Mouse (Mus musculus) intestine, postnatal 0 days (tissue): ENCODE measurements around the gene Rasgef1a. TPM values are rescaled to one million over a fixed set of nuclear protein-coding genes. Genes with fewer than 3 reads are reported as not detected.

Source experiments
- ATAC-seq: fragments of 200-750 bp; cut with Nextera tagmentation; 2 replicates; pipeline ENCODE4 v1.8.0; 2017; ENCODE audit warnings: mild to moderate bottlenecking, moderate TSS enrichment, moderate library complexity
- H3K27ac ChIP-seq: fragments of 300-500 bp; sonication (generic); 2 replicates; pipeline ENCODE4 v1.5.1; 2014; ENCODE audit warnings: mild to moderate bottlenecking, low read depth, low read length, moderate library complexity
- H3K27me3 ChIP-seq: fragments of 300-500 bp; sonication (generic); replicated peaks from 2 replicates; pipeline ENCODE4 v1.6.1; 2014; ENCODE audit warnings: low read length, mixed read lengths; ENCODE audit not compliant: control insufficient read depth, insufficient read depth
- H3K36me3 ChIP-seq: fragments of 300-500 bp; sonication (generic); 2 replicates; pipeline ENCODE4 v1.6.1; 2014; ENCODE audit warnings: mild to moderate bottlenecking, moderate library complexity; ENCODE audit not compliant: control insufficient read depth, insufficient read depth
- H3K4me1 ChIP-seq: fragments of 300-500 bp; sonication (generic); replicated peaks from 2 replicates; pipeline ENCODE4 v1.6.1; 2014; ENCODE audit warnings: antibody characterized with exemption, low read length, mixed read lengths; ENCODE audit not compliant: control insufficient read depth, insufficient read depth
- H3K4me2 ChIP-seq: fragments of 300-500 bp; sonication (generic); replicated peaks from 2 replicates; pipeline ENCODE4 v1.6.1; 2014; ENCODE audit warnings: low read depth, mild to moderate bottlenecking, moderate library complexity
- H3K4me3 ChIP-seq: fragments of 300-500 bp; sonication (generic); 2 replicates; pipeline ENCODE4 v1.5.1; 2014; ENCODE audit warnings: low read depth, low read length
- H3K9ac ChIP-seq: fragments of 300-500 bp; sonication (generic); 2 replicates; pipeline ENCODE4 v1.6.1; 2014; ENCODE audit warnings: mild to moderate bottlenecking, low read depth, low read length
- H3K9me3 ChIP-seq: fragments of 300-500 bp; sonication (generic); 2 replicates; pipeline ENCODE4 v1.6.1; 2016; ENCODE audit warnings: mixed run types; ENCODE audit not compliant: control insufficient read depth
- CTCF ChIP-seq: sonication (generic); IDR thresholded peaks from 2 replicates; pipeline ENCODE4 v1.5.1; 2016; ENCODE audit warnings: low read depth, mild to moderate bottlenecking, control low read depth, antibody characterized with exemption, moderate library complexity
- WGBS: fragments of 180-500 bp; shearing (Covaris S2); extraction: QIAGEN DNeasy Blood & Tissue Kit; methylation state at CpG from one replicate; pipeline ENCODE4 v1.1.7; 2014; 5-methylcytosine and 5-hydroxymethylcytosine counted together
- polyA plus RNA-seq: library from polyadenylated mRNA; unstranded; fragments of >200 nt; fragmentation: Nextera tagmentation; extraction: Ambion mirVana; gene quantifications from 2 replicates; pipeline ENCODE4 v1.2.1, GENCODE M21; 2015

Gene Rasgef1a
- polyA plus RNA-seq, 1 experiment from 2014 or later: 0.25 TPM

- ATAC-seq: no peak
- Histone ChIP-seq H3K9me3 (no peaks in the 10 kb centered on the region), H3K4me1 (no peaks in the 10 kb centered on the region), H3K27ac (no peak overlapping the region), H3K27me3 (no peaks in the 10 kb centered on the region), H3K36me3 (no peaks in the 10 kb centered on the region), H3K4me2 (no peak overlapping the region), H3K4me3 (no peak overlapping the region), H3K9ac (no peak overlapping the region)
- TF ChIP-seq CTCF: no peak
- 83% methylated on average over 3 of the region's 3 CpGs for WGBS
Measured at GRCm38 (mm10) chr6:118071416-118071815, 60.2 kb downstream of the Rasgef1a start.

GRCm38 (mm10) chr6:118072176-118072575 lies 60.9 kb downstream of the Rasgef1a start:
- Histone ChIP-seq H3K4me3 (no peak overlapping the region), H3K4me2 (no peak overlapping the region), H3K9me3 (no peaks in the 10 kb centered on the region), H3K27me3 (no peaks in the 10 kb centered on the region), H3K9ac (no peak overlapping the region), H3K36me3 (no peaks in the 10 kb centered on the region), H3K27ac (no peak overlapping the region), H3K4me1 (no peaks in the 10 kb centered on the region)
- no peak for ATAC-seq
- whole genome bisulfite sequencing: 74% methylated on average over 1 of the region's 1 CpGs
- TF ChIP-seq CTCF: no peak

GRCm38 (mm10) chr6:118074151-118074550 lies 62.9 kb downstream of the Rasgef1a start:
- Histone ChIP-seq H3K4me2 (no peak overlapping the region), H3K9ac (no peak overlapping the region), H3K27me3 (no peaks in the 10 kb centered on the region), H3K9me3 (no peaks in the 10 kb centered on the region), H3K36me3 (no peaks in the 10 kb centered on the region), H3K27ac (no peak overlapping the region), H3K4me1 (no peaks in the 10 kb centered on the region), H3K4me3 (no peak overlapping the region)
- WGBS: 58% methylated on average over 3 of the region's 3 CpGs
- no peak for TF ChIP-seq CTCF
- ATAC-seq: no peak

GRCm38 (mm10) chr6:118076256-118076655 lies 65.0 kb downstream of the Rasgef1a start:
- WGBS: 81% methylated on average over 3 of the region's 3 CpGs
- no peak for TF ChIP-seq CTCF
- no peaks in the 10 kb centered on the region for H3K36me3 ChIP-seq
- H3K9ac ChIP-seq: no peak overlapping the region
- no peaks in the 10 kb centered on the region for H3K4me1 ChIP-seq
- H3K9me3 ChIP-seq: no peaks in the 10 kb centered on the region
- no peak overlapping the region for H3K27ac ChIP-seq
- no peaks in the 10 kb centered on the region for H3K27me3 ChIP-seq
- ATAC-seq: no peak
- H3K4me3 ChIP-seq: no peak overlapping the region
- no peak overlapping the region for H3K4me2 ChIP-seq

GRCm38 (mm10) chr6:118076748-118077147 lies 65.5 kb downstream of the Rasgef1a start:
- ATAC-seq: no peak
- 86% methylated on average over 8 of the region's 8 CpGs for WGBS
- Histone ChIP-seq H3K9ac (no peak overlapping the region), H3K27me3 (no peaks in the 10 kb centered on the region), H3K4me1 (no peaks in the 10 kb centered on the region), H3K36me3 (no peaks in the 10 kb centered on the region), H3K4me3 (no peak overlapping the region), H3K4me2 (no peak overlapping the region), H3K27ac (no peak overlapping the region), H3K9me3 (no peaks in the 10 kb centered on the region)
- no peak for TF ChIP-seq CTCF

GRCm38 (mm10) chr6:118077421-118077820 lies 66.2 kb downstream of the Rasgef1a start:
- no peak overlapping the region for H3K9ac ChIP-seq
- H3K36me3 ChIP-seq: no peaks in the 10 kb centered on the region
- 74% methylated on average over 7 of the region's 7 CpGs for WGBS
- H3K27me3 ChIP-seq: no peaks in the 10 kb centered on the region
- no peak overlapping the region for H3K4me2 ChIP-seq
- H3K4me1 ChIP-seq: no peaks in the 10 kb centered on the region
- no peak for ATAC-seq
- H3K27ac ChIP-seq: no peak overlapping the region
- no peaks in the 10 kb centered on the region for H3K9me3 ChIP-seq
- H3K4me3 ChIP-seq: no peak overlapping the region
- no peak for TF ChIP-seq CTCF

- H3K27me3 ChIP-seq: no peaks in the 10 kb centered on the region
- no peak overlapping the region for H3K4me3 ChIP-seq
- ATAC-seq: no peak
- H3K4me2 ChIP-seq: no peak overlapping the region
- H3K36me3 ChIP-seq: no peaks in the 10 kb centered on the region
- no peak for TF ChIP-seq CTCF
- no peak overlapping the region for H3K9ac ChIP-seq
- no peak overlapping the region for H3K27ac ChIP-seq
- H3K4me1 ChIP-seq: no peaks in the 10 kb centered on the region
- WGBS: 64% methylated on average over 10 of the region's 10 CpGs
- no peaks in the 10 kb centered on the region for H3K9me3 ChIP-seq
Measured at GRCm38 (mm10) chr6:118078751-118079150, 67.5 kb downstream of the Rasgef1a start.
